Mouse (Mus musculus) liver, embryonic 14.5 days (tissue): ENCODE results near the gene Nbeal2. TPM values are rescaled to one million over a fixed set of nuclear protein-coding genes. Genes with fewer than 3 reads are reported as not detected.

Experiments
- ATAC-seq: fragments of 200-750 bp; cut with Nextera tagmentation; 2 replicates; pipeline ENCODE4 v1.8.0; 2017; ENCODE audit warnings: moderate number of reproducible peaks, mild to moderate bottlenecking, moderate library complexity; ENCODE audit not compliant: insufficient read depth
- DNase-seq, 3 experiments: peaks; one replicate each; pipeline ENCODE4 v3.0.0-alpha.2; 2012 to 2013; ENCODE audit warnings: low read depth in 3 of 3, low spot score in 3 of 3
- H3K27ac ChIP-seq: fragments of 300-500 bp; sonication (generic); 2 replicates; pipeline ENCODE4 v1.5.1; 2014; ENCODE audit warnings: moderate library complexity, mild to moderate bottlenecking, control low read depth, inconsistent platforms
- H3K27me3 ChIP-seq: fragments of 300-500 bp; sonication (generic); 2 replicates; pipeline ENCODE4 v1.6.1; 2014; ENCODE audit warnings: mild to moderate bottlenecking, low read length, moderate library complexity; ENCODE audit not compliant: control insufficient read depth, insufficient read depth
- H3K36me3 ChIP-seq: fragments of 300-500 bp; sonication (generic); replicated peaks from 2 replicates; pipeline ENCODE4 v1.6.1; 2014; ENCODE audit warnings: low read depth; ENCODE audit not compliant: control insufficient read depth, insufficient read depth
- H3K4me1 ChIP-seq, 2 experiments: fragments of 200-500 bp in 1 of 2; fragments of 300-500 bp in 1 of 2; sonication (generic) in 1 of 2; replicated peaks; 2 replicates each; pipeline ENCODE4 v1.6.1; 2012 to 2014; ENCODE audit warnings: antibody characterized with exemption in 1 of 2, inconsistent platforms in 1 of 2, low read length in 1 of 2; ENCODE audit not compliant: control insufficient read depth in 2 of 2, insufficient read depth in 2 of 2
- H3K4me2 ChIP-seq: fragments of 300-500 bp; sonication (generic); 2 replicates; pipeline ENCODE4 v1.6.1; 2014; ENCODE audit warnings: low read depth, mild to moderate bottlenecking, control low read depth, moderate library complexity
- H3K4me3 ChIP-seq, 2 experiments: fragments of 200-500 bp in 1 of 2; fragments of 300-500 bp in 1 of 2; sonication (generic) in 1 of 2; 2 replicates each; pipeline ENCODE4 v1.5.1; 2012 to 2014; ENCODE audit warnings: low read depth in 2 of 2, low read length in 2 of 2, mild to moderate bottlenecking in 2 of 2, control low read depth in 1 of 2, inconsistent platforms in 1 of 2, moderate library complexity in 1 of 2; ENCODE audit not compliant: insufficient read depth in 1 of 2
- H3K9ac ChIP-seq: fragments of 300-500 bp; sonication (generic); replicated peaks from 2 replicates; pipeline ENCODE4 v1.6.1; 2014; ENCODE audit warnings: mild to moderate bottlenecking, control low read depth, moderate library complexity
- H3K9me3 ChIP-seq: fragments of 300-500 bp; sonication (generic); 2 replicates; pipeline ENCODE4 v1.6.1; 2016; ENCODE audit warnings: low read length, mixed read lengths; ENCODE audit not compliant: control insufficient read depth
- CTCF ChIP-seq: IDR thresholded peaks from 2 replicates; pipeline ENCODE4 v1.5.1; 2016; ENCODE audit warnings: antibody characterized with exemption, low read depth, control low read depth
- EP300 ChIP-seq: IDR thresholded peaks from 2 replicates; pipeline ENCODE4 v1.6.1; 2016; ENCODE audit warnings: antibody characterized with exemption, low read depth
- WGBS: fragments of 180-500 bp; shearing (Covaris S2); extraction: QIAGEN DNeasy Blood & Tissue Kit; methylation state at CpG from one replicate; pipeline ENCODE4 v1.1.7; 2014; ENCODE audit not compliant: insufficient replicate concordance; 5-methylcytosine and 5-hydroxymethylcytosine counted together
- polyA plus RNA-seq, 2 experiments: library from polyadenylated mRNA; depleted of rRNA in 1 of 2; stranded (reverse) in 1 of 2; unstranded in 1 of 2; fragments of >200 nt; fragmentation: Nextera tagmentation in 1 of 2; extraction: Ambion mirVana in 1 of 2; gene quantifications; 2 replicates each; pipeline versions ENCODE4 v1.2.1 to v1.2.3; 2012 to 2014

Nbeal2 gene
- polyA plus RNA-seq, 2 experiments = 1.6 to 4.3 TPM

GRCm38 (mm10) chr9:110651931-110652722 lies 1.8 kb downstream of the Nbeal2 start:
- H3K4me3 ChIP-seq = peak overlapping the region; percentile 2 to 62; a peak in 2 of 4 replicates
- no peak for DNase-seq
- H3K27ac ChIP-seq = no peak overlapping the region
- no peaks in the 10 kb centered on the region for H3K36me3 ChIP-seq
- 16% methylated on average over 13 of the region's 13 CpGs for WGBS
- H3K9ac ChIP-seq = no peak overlapping the region
- ATAC-seq = no peak
- peak overlapping the region; percentile 90 for H3K4me2 ChIP-seq
- peaks cover 19% of the 10 kb centered on the region for H3K27me3 ChIP-seq
- TF ChIP-seq CTCF (peak; percentile 51; the same call in 1 of the 2 replicates), EP300 (no peak)
- peaks cover 21 to 28% of the 10 kb centered on the region in 2 experiments for H3K4me1 ChIP-seq
- no peaks in the 10 kb centered on the region for H3K9me3 ChIP-seq

- no peak for TF ChIP-seq CTCF
- Histone ChIP-seq H3K4me1 (peaks cover 8 to 24% of the 10 kb centered on the region in 2 experiments), H3K4me2 (no peak overlapping the region), H3K4me3 (no peak overlapping the region), H3K27ac (no peak overlapping the region), H3K27me3 (peaks cover 19% of the 10 kb centered on the region), H3K9ac (no peak overlapping the region), H3K9me3 (no peaks in the 10 kb centered on the region), H3K36me3 (no peaks in the 10 kb centered on the region)
- no peak for DNase-seq
- ATAC-seq = no peak
Measured at GRCm38 (mm10) chr9:110649775-110650174, 4.2 kb downstream of the Nbeal2 start.

GRCm38 (mm10) chr9:110645219-110645618 lies 8.7 kb downstream of the Nbeal2 start:
- ATAC-seq = 0 out of 2 replicates have a peak, but pooled peaks have one; percentile 42
- H3K27me3 ChIP-seq = no peaks in the 10 kb centered on the region
- H3K9ac ChIP-seq = no peak overlapping the region
- DNase-seq = no peak
- WGBS = 16% methylated on average over 9 of the region's 9 CpGs
- no peaks in the 10 kb centered on the region for H3K36me3 ChIP-seq
- peaks cover 0 to 7% of the 10 kb centered on the region in 2 experiments; a peak in 2 of 4 replicates for H3K4me1 ChIP-seq
- 0 out of 4 replicates have a peak overlapping the region, but pooled peaks of 1 of the 2 experiments have one; percentile 6 for H3K4me3 ChIP-seq
- no peak overlapping the region for H3K27ac ChIP-seq
- TF ChIP-seq CTCF (no peak), EP300 (no peak)
- H3K9me3 ChIP-seq = no peaks in the 10 kb centered on the region
- no peak overlapping the region; the same call in 1 of the 2 replicates for H3K4me2 ChIP-seq

- DNase-seq = no peak
- H3K36me3 ChIP-seq = no peaks in the 10 kb centered on the region
- WGBS = 69% methylated on average over 10 of the region's 10 CpGs
- H3K4me1 ChIP-seq = peaks cover 0 to 7% of the 10 kb centered on the region in 2 experiments; a peak in 2 of 4 replicates
- no peak overlapping the region for H3K4me3 ChIP-seq
- H3K9me3 ChIP-seq = no peaks in the 10 kb centered on the region
- H3K4me2 ChIP-seq = no peak overlapping the region
- ATAC-seq = no peak
- H3K27ac ChIP-seq = no peak overlapping the region
- H3K27me3 ChIP-seq = no peaks in the 10 kb centered on the region
- TF ChIP-seq EP300 = no peak
- no peak for TF ChIP-seq CTCF
- H3K9ac ChIP-seq = no peak overlapping the region
Measured at GRCm38 (mm10) chr9:110644295-110644694, 9.7 kb downstream of the Nbeal2 start.

GRCm38 (mm10) chr9:110643787-110644186 lies 10.2 kb downstream of the Nbeal2 start:
- Histone ChIP-seq H3K9ac (no peak overlapping the region), H3K9me3 (no peaks in the 10 kb centered on the region), H3K4me1 (peaks cover 0 to 7% of the 10 kb centered on the region in 2 experiments; a peak in 2 of 4 replicates), H3K36me3 (no peaks in the 10 kb centered on the region), H3K27ac (no peak overlapping the region), H3K4me3 (no peak overlapping the region), H3K4me2 (no peak overlapping the region), H3K27me3 (no peaks in the 10 kb centered on the region)
- 65% methylated on average over 9 of the region's 9 CpGs for WGBS
- no peak for TF ChIP-seq CTCF
- TF ChIP-seq EP300 = no peak
- ATAC-seq = no peak
- DNase-seq = no peak
